Mouse (Mus musculus) heart, embryonic 15.5 days (tissue): Measurements from ENCODE around the gene H2al1a. TPM values are rescaled to one million over a fixed set of nuclear protein-coding genes. Genes with fewer than 3 reads are reported as not detected.
"Not testable (repeated sequence)": the region's sequence is repeated elsewhere in the genome, so short reads cannot be mapped to it uniquely, and the experiment has no call there.

ENCODE experiments used
- ATAC-seq: fragments of 200-750 bp; cut with Nextera tagmentation; replicated peaks from 2 replicates; pipeline ENCODE4 v1.8.0; 2017; ENCODE audit warnings: low read depth, moderate TSS enrichment; ENCODE audit not compliant: insufficient number of reproducible peaks, insufficient read depth, low FRiP score
- H3K27ac ChIP-seq: fragments of 300-500 bp; sonication (generic); 2 replicates; pipeline ENCODE4 v1.5.1; 2015; ENCODE audit warnings: mild to moderate bottlenecking, inconsistent platforms
- H3K27me3 ChIP-seq: fragments of 300-500 bp; sonication (generic); 2 replicates; pipeline ENCODE4 v1.6.1; 2015; ENCODE audit warnings: inconsistent platforms
- H3K36me3 ChIP-seq: fragments of 300-500 bp; sonication (generic); 2 replicates; pipeline ENCODE4 v1.6.1; 2015; ENCODE audit warnings: mild to moderate bottlenecking, inconsistent platforms
- H3K4me1 ChIP-seq: fragments of 300-500 bp; sonication (generic); replicated peaks from 2 replicates; pipeline ENCODE4 v1.6.1; 2015; ENCODE audit warnings: inconsistent platforms
- H3K4me2 ChIP-seq: fragments of 300-500 bp; sonication (generic); 2 replicates; pipeline ENCODE4 v1.6.1; 2015; ENCODE audit warnings: inconsistent platforms, mild to moderate bottlenecking, moderate library complexity
- H3K4me3 ChIP-seq: fragments of 300-500 bp; sonication (generic); 2 replicates; pipeline ENCODE4 v1.5.1; 2015; ENCODE audit warnings: mild to moderate bottlenecking, inconsistent platforms
- H3K9ac ChIP-seq: fragments of 300-500 bp; sonication (generic); 2 replicates; pipeline ENCODE4 v1.6.1; 2015; ENCODE audit warnings: mild to moderate bottlenecking, inconsistent platforms
- H3K9me3 ChIP-seq: fragments of 300-500 bp; sonication (generic); replicated peaks from 2 replicates; pipeline ENCODE4 v1.6.1; 2016; ENCODE audit warnings: inconsistent platforms
- WGBS: fragments of 180-500 bp; shearing (Covaris S2); methylation state at CpG from one replicate; pipeline ENCODE4 v1.1.7; 2015; ENCODE audit warnings: mixed read lengths; 5-methylcytosine and 5-hydroxymethylcytosine counted together
- polyA plus RNA-seq: library from polyadenylated mRNA; unstranded; fragments of >200 nt; fragmentation: Nextera tagmentation; extraction: Ambion mirVana; gene quantifications from 2 replicates; pipeline ENCODE4 v1.2.1, GENCODE M21; 2015

Gene H2al1a
- polyA plus RNA-seq, 1 experiment from 2014 or later = not detected

DNA sequence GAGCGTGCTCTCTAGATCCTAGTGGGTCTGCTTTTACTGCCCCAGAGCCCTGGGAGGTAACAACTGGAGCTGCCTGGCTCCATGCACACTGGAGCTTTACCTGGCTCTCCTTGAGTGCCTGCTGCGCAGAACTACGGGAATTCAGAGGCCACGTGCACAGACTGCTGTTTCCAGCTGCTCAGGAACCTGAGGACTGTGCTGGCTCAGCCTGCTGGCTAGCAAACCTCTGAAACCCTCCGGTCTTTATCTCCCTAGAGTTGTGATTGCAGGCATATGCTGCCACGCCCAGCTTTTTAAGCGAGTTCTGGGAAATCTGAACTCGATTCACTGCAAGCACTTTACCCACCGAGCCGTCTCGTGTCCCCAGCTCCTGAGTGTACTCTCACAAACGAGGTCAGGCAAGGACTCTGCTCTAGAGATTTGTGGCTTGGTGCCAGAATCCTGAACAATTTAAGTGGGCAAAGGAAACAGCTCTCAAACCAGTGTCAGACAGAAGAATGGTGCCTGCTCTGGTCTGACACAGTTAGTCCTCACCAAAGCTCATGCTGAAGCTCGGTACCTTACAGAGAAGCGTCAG lies 10.7 kb upstream of the H2al1a start:
- Histone ChIP-seq H3K9me3 (no peaks in the 10 kb centered on the region), H3K27me3 (peaks cover 5% of the 10 kb centered on the region; the same call in 1 of the 2 replicates), H3K4me2 (no peak overlapping the region), H3K9ac (no peak overlapping the region), H3K4me3 (no peak overlapping the region), H3K27ac (no peak overlapping the region), H3K36me3 (no peaks in the 10 kb centered on the region), H3K4me1 (peaks cover 3% of the 10 kb centered on the region; the same call in 1 of the 2 replicates)
- no peak for ATAC-seq
- 44% methylated on average over 14 of the region's 14 CpGs for WGBS

DNA sequence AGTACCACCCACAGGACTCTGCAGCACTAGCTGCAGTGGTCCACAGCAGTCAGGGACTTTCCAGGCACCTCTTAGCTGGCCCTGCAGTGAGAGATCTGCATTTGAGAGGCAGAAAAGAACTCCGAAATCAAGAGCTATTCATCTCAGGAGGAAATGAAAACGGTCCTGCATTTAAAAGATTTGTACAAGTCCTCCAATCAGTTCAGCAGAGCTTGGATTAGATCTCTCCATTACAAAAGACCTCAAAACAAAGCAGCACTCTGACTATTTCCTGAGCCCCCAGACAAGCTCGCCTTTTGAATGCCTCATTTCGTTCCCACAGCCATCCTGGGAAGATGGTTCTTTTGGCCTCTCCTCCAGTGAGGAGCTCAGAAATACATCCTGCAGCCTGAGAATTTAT lies 9.8 kb upstream of the H2al1a start:
- ATAC-seq = no peak
- Histone ChIP-seq H3K27ac (no peak overlapping the region), H3K4me2 (no peak overlapping the region), H3K4me3 (no peak overlapping the region), H3K9me3 (no peaks in the 10 kb centered on the region), H3K36me3 (no peaks in the 10 kb centered on the region), H3K27me3 (peaks cover 5% of the 10 kb centered on the region; the same call in 1 of the 2 replicates), H3K9ac (no peak overlapping the region), H3K4me1 (peaks cover 3% of the 10 kb centered on the region; the same call in 1 of the 2 replicates)
- WGBS = 62% methylated on average over 4 of the region's 4 CpGs

DNA sequence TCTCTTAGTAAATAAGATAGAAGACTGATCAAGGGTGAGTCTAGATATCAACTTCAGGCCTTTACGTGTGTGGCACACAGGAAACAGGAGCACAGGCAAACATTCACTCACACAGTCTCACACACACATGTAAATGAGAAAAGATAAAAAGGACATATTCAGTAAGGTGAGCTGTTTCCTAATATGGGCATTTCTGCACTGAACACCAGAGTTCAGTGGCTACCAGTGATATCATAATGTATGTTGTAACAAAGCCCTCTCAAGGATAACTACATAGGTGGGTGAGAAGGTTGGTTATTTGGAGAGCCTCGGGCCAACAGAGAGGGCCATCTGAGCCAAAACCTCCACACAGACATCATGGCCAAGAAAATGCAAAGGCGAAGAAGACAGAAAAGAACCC lies 3.1 kb downstream of the H2al1a start, which contains the start of gene H2al1b:
H2al1b (plus strand) TSS at position 301 of the 400 bp plus-strand sequence.
- ATAC-seq, H3K4me2 ChIP-seq, H3K27me3 ChIP-seq, H3K36me3 ChIP-seq, H3K9me3 ChIP-seq, H3K9ac ChIP-seq, H3K4me1 ChIP-seq, H3K4me3 ChIP-seq, H3K27ac ChIP-seq: not testable (repeated sequence)
- WGBS = 77% methylated on average over 1 of the region's 3 CpGs

DNA sequence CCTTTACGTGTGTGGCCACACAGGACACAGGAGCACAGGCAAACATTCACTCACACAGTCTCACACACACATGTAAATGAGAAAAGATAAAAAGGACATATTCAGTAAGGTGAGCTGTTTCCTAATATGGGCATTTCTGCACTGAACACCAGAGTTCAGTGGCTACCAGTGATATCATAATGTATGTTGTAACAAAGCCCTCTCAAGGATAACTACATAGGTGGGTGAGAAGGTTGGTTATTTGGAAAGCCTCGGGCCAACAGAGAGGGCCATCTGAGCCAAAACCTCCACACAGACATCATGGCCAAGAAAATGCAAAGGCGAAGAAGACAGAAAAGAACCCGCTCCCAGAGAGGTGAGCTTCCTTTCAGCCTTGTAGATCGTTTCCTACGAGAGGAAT lies 6.3 kb downstream of the H2al1a start, which contains the start of gene H2al1c:
H2al1c (plus strand) TSS at position 301 of the 400 bp plus-strand sequence.
- H3K9me3 ChIP-seq, H3K27me3 ChIP-seq, H3K9ac ChIP-seq, ATAC-seq, H3K4me1 ChIP-seq, H3K36me3 ChIP-seq, H3K4me3 ChIP-seq, H3K4me2 ChIP-seq, H3K27ac ChIP-seq: not testable (repeated sequence)
- 100% methylated on average over 1 of the region's 6 CpGs for WGBS

DNA sequence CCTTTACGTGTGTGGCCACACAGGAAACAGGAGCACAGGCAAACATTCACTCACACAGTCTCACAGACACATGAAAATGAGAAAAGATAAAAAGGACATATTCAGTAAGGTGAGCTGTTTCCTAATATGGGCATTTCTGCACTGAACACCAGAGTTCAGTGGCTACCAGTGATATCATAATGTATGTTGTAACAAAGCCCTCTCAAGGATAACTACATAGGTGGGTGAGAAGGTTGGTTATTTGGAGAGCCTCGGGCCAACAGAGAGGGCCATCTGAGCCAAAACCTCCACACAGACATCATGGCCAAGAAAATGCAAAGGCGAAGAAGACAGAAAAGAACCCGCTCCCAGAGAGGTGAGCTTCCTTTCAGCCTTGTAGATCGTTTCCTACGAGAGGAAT lies 9.5 kb downstream of the H2al1a start, which contains the start of gene H2al1d:
H2al1d (plus strand) TSS at position 301 of the 400 bp plus-strand sequence.
- not testable (repeated sequence) for ATAC-seq, H3K4me1 ChIP-seq, H3K9me3 ChIP-seq, H3K9ac ChIP-seq, H3K27ac ChIP-seq, H3K27me3 ChIP-seq, H3K4me2 ChIP-seq, H3K36me3 ChIP-seq, H3K4me3 ChIP-seq
- WGBS = no CpG with 5 or more reads among the region's 6 CpGs

DNA sequence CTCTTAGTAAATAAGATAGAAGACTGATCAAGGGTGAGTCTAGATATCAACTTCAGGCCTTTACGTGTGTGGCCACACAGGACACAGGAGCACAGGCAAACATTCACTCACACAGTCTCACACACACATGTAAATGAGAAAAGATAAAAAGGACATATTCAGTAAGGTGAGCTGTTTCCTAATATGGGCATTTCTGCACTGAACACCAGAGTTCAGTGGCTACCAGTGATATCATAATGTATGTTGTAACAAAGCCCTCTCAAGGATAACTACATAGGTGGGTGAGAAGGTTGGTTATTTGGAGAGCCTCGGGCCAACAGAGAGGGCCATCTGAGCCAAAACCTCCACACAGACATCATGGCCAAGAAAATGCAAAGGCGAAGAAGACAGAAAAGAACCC lies 12.6 kb downstream of the H2al1a start, which contains the start of gene H2al1e:
H2al1e (plus strand) TSS at position 301 of the 400 bp plus-strand sequence.
- H3K27me3 ChIP-seq, H3K9me3 ChIP-seq, H3K4me2 ChIP-seq, ATAC-seq, H3K27ac ChIP-seq, H3K9ac ChIP-seq, H3K36me3 ChIP-seq, H3K4me3 ChIP-seq, H3K4me1 ChIP-seq: not testable (repeated sequence)
- WGBS = no CpG with 5 or more reads among the region's 3 CpGs

DNA sequence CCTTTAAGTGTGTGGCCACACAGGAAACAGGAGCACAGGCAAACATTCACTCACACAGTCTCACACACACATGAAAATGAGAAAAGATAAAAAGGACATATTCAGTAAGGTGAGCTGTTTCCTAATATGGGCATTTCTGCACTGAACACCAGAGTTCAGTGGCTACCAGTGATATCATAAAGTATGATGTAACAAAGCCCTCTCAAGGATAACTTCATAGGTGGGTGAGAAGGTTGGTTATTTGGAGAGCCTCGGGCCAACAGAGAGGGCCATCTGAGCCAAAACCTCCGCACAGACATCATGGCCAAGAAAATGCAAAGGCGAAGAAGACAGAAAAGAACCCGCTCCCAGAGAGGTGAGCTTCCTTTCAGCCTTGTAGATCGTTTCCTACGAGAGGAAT lies 15.8 kb downstream of the H2al1a start, which contains the start of gene H2al1f:
H2al1f (plus strand) TSS at position 301 of the 400 bp plus-strand sequence.
- H3K9ac ChIP-seq, ATAC-seq, H3K4me1 ChIP-seq, H3K9me3 ChIP-seq, H3K4me3 ChIP-seq, H3K27me3 ChIP-seq, H3K36me3 ChIP-seq, H3K4me2 ChIP-seq, H3K27ac ChIP-seq: not testable (repeated sequence)
- no CpG with 5 or more reads among the region's 6 CpGs for WGBS

DNA sequence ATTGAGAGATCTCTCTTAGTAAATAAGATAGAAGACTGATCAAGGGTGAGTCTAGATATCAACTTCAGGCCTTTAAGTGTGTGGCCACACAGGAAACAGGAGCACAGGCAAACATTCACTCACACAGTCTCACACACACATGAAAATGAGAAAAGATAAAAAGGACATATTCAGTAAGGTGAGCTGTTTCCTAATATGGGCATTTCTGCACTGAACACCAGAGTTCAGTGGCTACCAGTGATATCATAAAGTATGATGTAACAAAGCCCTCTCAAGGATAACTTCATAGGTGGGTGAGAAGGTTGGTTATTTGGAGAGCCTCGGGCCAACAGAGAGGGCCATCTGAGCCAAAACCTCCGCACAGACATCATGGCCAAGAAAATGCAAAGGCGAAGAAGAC lies 18.9 kb downstream of the H2al1a start, which contains the start of gene H2al1g:
H2al1g (plus strand) TSS at position 301 of the 400 bp plus-strand sequence.
- not testable (repeated sequence) for H3K4me2 ChIP-seq, H3K9ac ChIP-seq, H3K4me3 ChIP-seq, ATAC-seq, H3K27ac ChIP-seq, H3K27me3 ChIP-seq, H3K4me1 ChIP-seq, H3K36me3 ChIP-seq, H3K9me3 ChIP-seq
- WGBS = no CpG with 5 or more reads among the region's 3 CpGs

DNA sequence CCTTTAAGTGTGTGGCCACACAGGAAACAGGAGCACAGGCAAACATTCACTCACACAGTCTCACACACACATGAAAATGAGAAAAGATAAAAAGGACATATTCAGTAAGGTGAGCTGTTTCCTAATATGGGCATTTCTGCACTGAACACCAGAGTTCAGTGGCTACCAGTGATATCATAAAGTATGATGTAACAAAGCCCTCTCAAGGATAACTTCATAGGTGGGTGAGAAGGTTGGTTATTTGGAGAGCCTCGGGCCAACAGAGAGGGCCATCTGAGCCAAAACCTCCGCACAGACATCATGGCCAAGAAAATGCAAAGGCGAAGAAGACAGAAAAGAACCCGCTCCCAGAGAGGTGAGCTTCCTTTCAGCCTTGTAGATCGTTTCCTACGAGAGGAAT lies 22.1 kb downstream of the H2al1a start, which contains the start of gene H2al1h:
H2al1h (plus strand) TSS at position 301 of the 400 bp plus-strand sequence.
- H3K9ac ChIP-seq, H3K27ac ChIP-seq, H3K27me3 ChIP-seq, H3K4me3 ChIP-seq, ATAC-seq, H3K4me2 ChIP-seq, H3K4me1 ChIP-seq, H3K9me3 ChIP-seq, H3K36me3 ChIP-seq: not testable (repeated sequence)
- no CpG with 5 or more reads among the region's 6 CpGs for WGBS

DNA sequence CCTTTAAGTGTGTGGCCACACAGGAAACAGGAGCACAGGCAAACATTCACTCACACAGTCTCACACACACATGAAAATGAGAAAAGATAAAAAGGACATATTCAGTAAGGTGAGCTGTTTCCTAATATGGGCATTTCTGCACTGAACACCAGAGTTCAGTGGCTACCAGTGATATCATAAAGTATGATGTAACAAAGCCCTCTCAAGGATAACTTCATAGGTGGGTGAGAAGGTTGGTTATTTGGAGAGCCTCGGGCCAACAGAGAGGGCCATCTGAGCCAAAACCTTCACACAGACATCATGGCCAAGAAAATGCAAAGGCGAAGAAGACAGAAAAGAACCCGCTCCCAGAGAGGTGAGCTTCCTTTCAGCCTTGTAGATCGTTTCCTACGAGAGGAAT lies 25.3 kb downstream of the H2al1a start, which contains the start of gene H2al1i:
H2al1i (plus strand) TSS at position 301 of the 400 bp plus-strand sequence.
- not testable (repeated sequence) for ATAC-seq, H3K4me1 ChIP-seq, H3K9ac ChIP-seq, H3K4me2 ChIP-seq, H3K27me3 ChIP-seq, H3K4me3 ChIP-seq, H3K9me3 ChIP-seq, H3K36me3 ChIP-seq, H3K27ac ChIP-seq
- WGBS = 82% methylated on average over 2 of the region's 5 CpGs

DNA sequence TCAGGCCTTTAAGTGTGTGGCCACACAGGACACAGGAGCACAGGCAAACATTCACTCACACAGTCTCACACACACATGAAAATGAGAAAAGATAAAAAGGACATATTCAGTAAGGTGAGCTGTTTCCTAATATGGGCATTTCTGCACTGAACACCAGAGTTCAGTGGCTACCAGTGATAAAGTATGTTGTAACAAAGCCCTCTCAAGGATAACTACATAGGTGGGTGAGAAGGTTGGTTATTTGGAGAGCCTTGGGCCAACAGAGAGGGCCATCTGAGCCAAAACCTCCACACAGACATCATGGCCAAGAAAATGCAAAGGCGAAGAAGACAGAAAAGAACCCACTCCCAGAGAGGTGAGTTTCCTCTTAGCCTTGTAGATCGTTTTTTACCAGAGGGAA lies 28.5 kb downstream of the H2al1a start, which contains the start of gene H2al1j:
H2al1j (plus strand) TSS at position 301 of the 400 bp plus-strand sequence.
- not testable (repeated sequence) for H3K9me3 ChIP-seq, H3K36me3 ChIP-seq, ATAC-seq, H3K4me2 ChIP-seq, H3K4me1 ChIP-seq, H3K9ac ChIP-seq, H3K27ac ChIP-seq, H3K4me3 ChIP-seq, H3K27me3 ChIP-seq
- WGBS = 79% methylated on average over 2 of the region's 2 CpGs

DNA sequence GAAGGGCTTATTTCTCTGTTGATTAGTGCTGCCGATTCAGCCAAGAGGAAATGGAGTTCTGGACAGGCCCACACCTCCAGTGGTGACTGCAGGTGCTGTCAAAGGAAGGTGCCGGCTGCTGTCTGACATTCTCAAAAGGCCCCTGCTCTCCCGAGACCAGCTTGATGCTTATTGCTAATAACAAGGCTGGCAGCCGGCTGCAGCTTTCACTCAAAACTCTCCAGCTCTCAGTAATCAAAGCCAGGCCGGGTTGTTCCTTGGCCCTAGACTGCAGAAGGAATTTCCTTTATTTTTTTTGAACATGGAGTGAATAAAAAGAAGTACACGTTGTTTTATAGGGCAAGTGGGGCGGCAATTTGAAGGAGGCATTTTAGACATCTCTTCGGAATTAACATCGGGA lies 46.7 kb downstream of the H2al1a start:
- WGBS = 56% methylated on average over 9 of the region's 9 CpGs
- Histone ChIP-seq H3K9me3 (no peaks in the 10 kb centered on the region), H3K27me3 (no peaks in the 10 kb centered on the region), H3K4me3 (no peak overlapping the region), H3K9ac (no peak overlapping the region), H3K27ac (no peak overlapping the region), H3K4me1 (no peaks in the 10 kb centered on the region), H3K4me2 (no peak overlapping the region), H3K36me3 (no peaks in the 10 kb centered on the region)
- ATAC-seq = no peak
